Comparison of ENCODE assay signal across 22 mouse cellular contexts in the genomic region with DNA sequence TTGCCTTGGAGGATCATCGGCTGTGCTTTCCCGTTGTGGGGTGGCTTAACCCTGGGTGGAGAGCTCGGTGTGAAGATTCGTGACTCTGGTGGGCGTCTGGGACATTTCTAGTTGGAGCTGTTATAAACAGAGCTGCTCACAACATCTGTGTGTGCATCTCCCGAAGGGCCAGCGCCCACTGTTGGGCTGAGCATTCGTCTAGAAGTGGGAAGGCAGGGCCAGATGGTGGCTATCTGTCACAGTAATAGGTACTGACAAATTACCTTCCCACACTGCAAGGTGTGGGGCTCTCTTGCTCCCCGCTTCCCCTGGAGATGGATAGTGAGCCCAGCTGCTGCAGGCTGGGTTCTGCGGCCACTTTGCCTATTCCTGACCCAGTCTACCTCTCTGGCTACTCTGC.
DNase-seq lines count a peak whose midpoint lies in the region; ATAC-seq and TF ChIP-seq lines count a peak whose summit lies in the region.
"Had no signal": no experiment of that assay in that cellular context is flagged by ENCODE, and none has a peak within 500 bp of the region (broad histone marks: within the 10 kb centered on the region; RNA-seq: fewer than 3 reads in every experiment).

No protein-coding gene starts in this region.

- H3K9ac ChIP-seq in forebrain, embryonic 11.5 days (ENCODE audit: low read length): no peak overlapping the region
- H3K9ac ChIP-seq in forebrain, embryonic 14.5 days (ENCODE audit: low read length): no peak overlapping the region
- H3K9ac ChIP-seq: forebrain, embryonic 12.5 days; hindbrain, embryonic 15.5 days had no signal

- no peaks in the 10 kb centered on the region for H3K9me3 ChIP-seq in forebrain, embryonic 11.5 days (ENCODE audit: control insufficient read depth, low read length)
- no peaks in the 10 kb centered on the region for H3K9me3 ChIP-seq in forebrain, embryonic 14.5 days (replicated peaks; ENCODE audit: control insufficient read depth, low read length)
- H3K9me3 ChIP-seq in embryonic facial prominence, embryonic 10.5 days: no peaks in the 10 kb centered on the region
- H3K9me3 ChIP-seq: forebrain, embryonic 12.5 days; hindbrain, embryonic 15.5 days had no signal

- H3K36me3 ChIP-seq in forebrain, embryonic 11.5 days (ENCODE audit: control insufficient read depth, insufficient read depth, low read length): no peaks in the 10 kb centered on the region
- H3K36me3 ChIP-seq in forebrain, embryonic 14.5 days (ENCODE audit: control insufficient read depth, insufficient read depth, low read length): no peaks in the 10 kb centered on the region
- no peaks in the 10 kb centered on the region for H3K36me3 ChIP-seq in embryonic facial prominence, embryonic 10.5 days (replicated peaks)
- H3K36me3 ChIP-seq: forebrain, embryonic 12.5 days; hindbrain, embryonic 15.5 days had no signal

- 90% methylated on average over 10 of the region's 10 CpGs for WGBS in forebrain, embryonic 11.5 days
- 88% methylated on average over 10 of the region's 10 CpGs for WGBS in forebrain, embryonic 14.5 days
- WGBS in embryonic facial prominence, embryonic 10.5 days: 85% methylated on average over 10 of the region's 10 CpGs

- H3K27me3 ChIP-seq in forebrain, embryonic 11.5 days (ENCODE audit: control insufficient read depth, insufficient read depth, low read length): no peaks in the 10 kb centered on the region
- H3K27me3 ChIP-seq in forebrain, embryonic 14.5 days (replicated peaks; ENCODE audit: control insufficient read depth, insufficient read depth, low read length): no peaks in the 10 kb centered on the region
- H3K27me3 ChIP-seq in embryonic facial prominence, embryonic 10.5 days (replicated peaks; ENCODE audit: low read depth, poor library complexity, severe bottlenecking): no peaks in the 10 kb centered on the region
- H3K27me3 ChIP-seq: forebrain, embryonic 12.5 days; hindbrain, embryonic 15.5 days had no signal

- intact Hi-C loops in left cerebral cortex, adult 2 months (cut with DNase I): no loop called here
- intact Hi-C loops in left cerebral cortex, postnatal 14 days (cut with DNase I): no loop called here

- peak; percentile 43 for DNase-seq in forebrain, embryonic 11.5 days (ENCODE audit: low spot score)
- no peak for DNase-seq in forebrain, embryonic 14.5 days (ENCODE audit: low spot score)
- DNase-seq in left cerebral cortex, adult 2 months (ENCODE audit: extremely low spot score in 1 of 2, low spot score in 2 of 2): peak; percentile 13 to 17
- no peak for DNase-seq in left cerebral cortex, postnatal 14 days (ENCODE audit: low spot score in 2 of 2)
- DNase-seq in right cerebral cortex, postnatal 25 days: peak; percentile 5
- no peak for DNase-seq in right cerebral cortex, postnatal 14 days
- DNase-seq in embryonic facial prominence, embryonic 10.5 days (ENCODE audit: low spot score): peak; percentile 6
- DNase-seq in frontal cortex, adult 2 months (ENCODE audit: extremely low spot score in 1 of 2, low spot score in 1 of 2): no peak
- DNase-seq: adrenal gland, postnatal 10 days; cerebellum, adult 11 months; gastrocnemius, postnatal 14 days; kidney, adult 18-20 months; kidney, postnatal 10 days; layer of hippocampus, postnatal 36 days; lung, adult 18-20 months; lung, postnatal 14 days; thymus, postnatal 14 days had no signal

- no peak overlapping the region for H3K27ac ChIP-seq in forebrain, embryonic 11.5 days (ENCODE audit: low read depth, low read length)
- H3K27ac ChIP-seq in forebrain, embryonic 14.5 days (ENCODE audit: low read depth, low read length): no peak overlapping the region
- no peak overlapping the region for H3K27ac ChIP-seq in left cerebral cortex, adult 2 months
- no peak overlapping the region for H3K27ac ChIP-seq in embryonic facial prominence, embryonic 10.5 days (replicated peaks)
- H3K27ac ChIP-seq: forebrain, embryonic 12.5 days; heart, adult 2 months; hindbrain, embryonic 15.5 days; layer of hippocampus, adult 2 months had no signal

- no peak for ATAC-seq in forebrain, embryonic 11.5 days (replicated peaks; ENCODE audit: low FRiP score)
- no peak for ATAC-seq in forebrain, embryonic 14.5 days
- ATAC-seq: activated CD4-positive, CD25-positive, alpha-beta regulatory T cell, adult 4 months had no signal

- H3K4me2 ChIP-seq in forebrain, embryonic 11.5 days (ENCODE audit: low read depth, low read length, severe bottlenecking): no peak overlapping the region
- no peak overlapping the region for H3K4me2 ChIP-seq in forebrain, embryonic 14.5 days (ENCODE audit: low read length)
- H3K4me2 ChIP-seq: forebrain, embryonic 12.5 days; hindbrain, embryonic 15.5 days had no signal

- no peak for TF ChIP-seq CTCF in left cerebral cortex, adult 2 months (IDR thresholded peaks at IDR 0.05)

- H3K4me3 ChIP-seq in forebrain, embryonic 11.5 days (ENCODE audit: low read depth, low read length): no peak overlapping the region
- no peak overlapping the region for H3K4me3 ChIP-seq in forebrain, embryonic 14.5 days (ENCODE audit: low read depth, low read length)
- H3K4me3 ChIP-seq in left cerebral cortex, adult 2 months: no peak overlapping the region
- no peak overlapping the region for H3K4me3 ChIP-seq in embryonic facial prominence, embryonic 10.5 days
- H3K4me3 ChIP-seq: forebrain, embryonic 12.5 days; heart, adult 2 months; hindbrain, embryonic 15.5 days; layer of hippocampus, adult 2 months had no signal

- H3K4me1 ChIP-seq in forebrain, embryonic 11.5 days (replicated peaks; ENCODE audit: control insufficient read depth, insufficient read depth, low read length): no peaks in the 10 kb centered on the region
- no peaks in the 10 kb centered on the region for H3K4me1 ChIP-seq in forebrain, embryonic 14.5 days (ENCODE audit: control insufficient read depth, insufficient read depth, low read length)
- H3K4me1 ChIP-seq in embryonic facial prominence, embryonic 10.5 days: peaks cover 2% of the 10 kb centered on the region; the same call in 1 of the 2 replicates
- H3K4me1 ChIP-seq: forebrain, embryonic 12.5 days had no signal

Comparison
In these comparisons a context has a peak if more than half of its experiments do, and no peak if none do; other contexts are left out.
1. DNase-seq: peak in forebrain, embryonic 11.5 days (single experiment), left cerebral cortex, adult 2 months (2 of 2), right cerebral cortex, postnatal 25 days (single experiment) and embryonic facial prominence, embryonic 10.5 days (single experiment); none in forebrain, embryonic 14.5 days (single experiment), left cerebral cortex, postnatal 14 days (0 of 2), right cerebral cortex, postnatal 14 days (single experiment) and frontal cortex, adult 2 months (0 of 2).